Mouse (Mus musculus) CD4-positive, CD25-positive, alpha-beta regulatory T cell (primary cell): ENCODE data around the gene Cyp4f37. TPM values are rescaled to one million over a fixed set of nuclear protein-coding genes. Genes with fewer than 3 reads are reported as not detected.

Source experiments
- polyA plus RNA-seq: library from polyadenylated mRNA; unstranded; fragments of 100-300 nt; shearing (Covaris generic); gene quantifications from one replicate; pipeline ENCODE4 v1.2.1, GENCODE M21; 2017

Gene Cyp4f37
- 0.13 TPM for polyA plus RNA-seq

GRCm38 (mm10) chr17:32621018-32621417 is at the start of gene Cyp4f37:
Gene Cyp4f37 (plus strand): TSS chr17:32621309.

GRCm38 (mm10) chr17:32658712-32659111 is 37.6 kb downstream of the Cyp4f37 start, which contains the start of gene Cyp4f40:
Gene Cyp4f40 (plus strand): TSS chr17:32658900.

DNA sequence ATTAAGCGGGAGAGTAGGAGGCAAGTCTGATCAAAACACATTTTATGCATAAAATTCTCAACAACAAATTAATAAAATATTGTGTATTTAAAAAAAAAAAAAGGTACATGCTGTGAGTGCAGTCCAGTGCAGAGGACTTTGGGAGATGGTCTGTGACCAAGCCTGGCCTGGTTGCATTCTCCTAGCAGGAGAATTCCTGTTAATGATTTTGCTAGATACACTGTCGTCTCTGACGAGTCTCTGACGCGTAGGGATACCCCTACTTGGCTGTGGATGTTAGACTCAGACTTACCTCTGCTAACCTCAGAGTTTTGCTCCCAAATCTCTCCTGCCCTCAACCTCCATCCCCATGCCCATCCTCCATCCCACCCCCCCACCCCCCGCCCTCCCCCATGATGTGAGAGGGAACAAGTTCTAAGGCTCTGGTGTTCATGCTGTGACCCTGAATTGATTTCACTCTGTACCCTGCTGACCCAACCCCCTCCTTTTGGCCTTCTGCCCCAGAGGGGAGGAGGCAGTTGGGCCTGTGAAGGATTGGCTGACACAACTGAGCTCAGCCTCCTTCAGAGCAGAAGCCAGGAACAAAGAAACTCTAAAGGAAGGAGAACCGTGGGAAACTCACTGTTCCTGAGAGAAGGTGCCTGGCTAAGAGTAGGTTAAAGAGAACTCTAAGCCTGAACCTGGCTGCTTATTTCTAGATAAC is 64.1 kb downstream of the Cyp4f37 start, which contains the start of gene Cyp4f15:
TSS of gene Cyp4f15 (plus strand) at position 580 of the 703 bp plus-strand sequence.

Other genes with a start within 250 kb of the Cyp4f37 start
- 34.4 TPM for gene Wiz, start 231.9 kb upstream of the Cyp4f37 start, polyA plus RNA-seq
- 731 TPM for gene Rasal3, start 217.7 kb upstream of the Cyp4f37 start, polyA plus RNA-seq
- 107 TPM for gene Pglyrp2, start 197.1 kb upstream of the Cyp4f37 start, polyA plus RNA-seq
- 0.53 TPM for gene Cyp4f39, start 168.6 kb upstream of the Cyp4f37 start, polyA plus RNA-seq
- gene Cyp4f17, start 115.3 kb upstream of the Cyp4f37 start, polyA plus RNA-seq, result 4.2 TPM
- gene Cyp4f16, start 84.8 kb upstream of the Cyp4f37 start, polyA plus RNA-seq, result 8.0 TPM
- gene Cyp4f40, start 37.6 kb downstream of the Cyp4f37 start, polyA plus RNA-seq, result not detected
- not detected for gene Cyp4f15, start 64.3 kb downstream of the Cyp4f37 start, polyA plus RNA-seq
- gene Zfp871, start 167.0 kb downstream of the Cyp4f37 start, polyA plus RNA-seq, result 27.0 TPM
- gene Zfp811, start 188.6 kb downstream of the Cyp4f37 start, polyA plus RNA-seq, result 0.23 TPM
- 11.0 TPM for gene Zfp799, start 209.0 kb downstream of the Cyp4f37 start, polyA plus RNA-seq